7 mouse cellular contexts compared by ENCODE assay signal in the genomic region with DNA sequence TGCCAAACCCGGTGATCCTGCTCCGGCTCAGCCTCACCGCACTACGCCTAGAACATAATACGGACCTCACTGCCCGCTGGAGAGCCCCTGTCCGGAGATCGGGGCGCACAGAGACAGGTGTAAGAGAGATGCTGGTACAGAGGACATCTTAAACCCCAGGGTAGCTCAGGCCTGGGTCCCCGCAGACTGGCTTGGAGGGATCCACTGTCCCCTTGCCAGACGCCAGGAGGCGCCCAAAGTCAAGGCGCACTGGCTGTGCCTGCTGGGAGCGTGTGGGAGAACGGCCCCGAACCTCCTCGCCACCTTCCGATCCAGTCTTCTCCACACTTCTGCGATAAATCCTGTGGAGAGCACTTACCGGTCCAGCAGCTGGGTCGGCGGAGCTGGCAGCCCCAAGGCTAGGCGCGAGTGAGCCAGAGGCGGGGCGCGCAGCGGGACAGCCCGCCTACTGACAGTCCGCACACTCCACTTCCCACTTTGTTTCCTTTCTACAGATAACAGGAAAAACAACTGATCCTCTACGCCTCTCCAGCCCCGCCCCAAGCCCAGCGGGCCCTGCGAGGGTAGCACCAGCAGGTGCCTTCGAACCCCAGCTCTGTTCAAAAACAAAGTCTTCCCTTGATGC. TPM values are rescaled to one million over a fixed set of nuclear protein-coding genes. Genes with fewer than 3 reads are reported as not detected.
DNase-seq lines count a peak whose midpoint lies in the region; ATAC-seq and TF ChIP-seq lines count a peak whose summit lies in the region.

No protein-coding gene starts in this region.

- H3K9ac ChIP-seq in forebrain, embryonic 16.5 days (replicated peaks; ENCODE audit: low read depth, low read length): peak overlapping the region; percentile 64
- peak overlapping the region; percentile 55 for H3K9ac ChIP-seq in hindbrain, embryonic 11.5 days (ENCODE audit: low read depth, low read length)

- H3K27ac ChIP-seq in forebrain, embryonic 16.5 days (ENCODE audit: low read length): no peak overlapping the region
- no peak overlapping the region for H3K27ac ChIP-seq in hindbrain, embryonic 11.5 days (ENCODE audit: low read depth, low read length)
- peak overlapping the region; percentile 68 for H3K27ac ChIP-seq in limb, embryonic 10.5 days
- H3K27ac ChIP-seq in small intestine, adult 2 months (ENCODE audit: insufficient read depth, low read depth, low read length): peak overlapping the region; percentile 79

- peaks cover 14% of the 10 kb centered on the region for H3K4me1 ChIP-seq in forebrain, embryonic 16.5 days (replicated peaks; ENCODE audit: control insufficient read depth, insufficient read depth, low read length)
- H3K4me1 ChIP-seq in hindbrain, embryonic 11.5 days (replicated peaks; ENCODE audit: control insufficient read depth, insufficient read depth, low read length): no peaks in the 10 kb centered on the region
- H3K4me1 ChIP-seq in limb, embryonic 10.5 days: peaks cover 25% of the 10 kb centered on the region
- H3K4me1 ChIP-seq in small intestine, adult 2 months (ENCODE audit: control insufficient read depth, insufficient read depth, insufficient read length, low read length): peaks cover 6% of the 10 kb centered on the region

- peak overlapping the region; percentile 77 for H3K4me2 ChIP-seq in forebrain, embryonic 16.5 days (ENCODE audit: low read length)
- H3K4me2 ChIP-seq in hindbrain, embryonic 11.5 days (replicated peaks; ENCODE audit: low read depth, low read length): peak overlapping the region; percentile 64

- TF ChIP-seq CTCF in brain, embryonic 14.5 days (IDR thresholded peaks at IDR 0.05; ENCODE audit: borderline replicate concordance, extremely low read depth, insufficient read depth, insufficient read length): peak; percentile 63
- TF ChIP-seq CTCF in small intestine, adult 2 months (IDR thresholded peaks at IDR 0.05; ENCODE audit: extremely low read depth, insufficient read length, insufficient replicate concordance, low read depth, low read length): peak; percentile 57

- no peak for TF ChIP-seq POLR2A in brain, embryonic 14.5 days (IDR thresholded peaks at IDR 0.05; ENCODE audit: borderline replicate concordance, extremely low read depth, insufficient read depth, insufficient read length, poor library complexity, severe bottlenecking)
- 0 out of 2 replicates have a peak, but pooled peaks have one; percentile 3 for TF ChIP-seq POLR2A in small intestine, adult 2 months (IDR thresholded peaks at IDR 0.05; ENCODE audit: low read depth, low read length)

- peak overlapping the region; percentile 52 for H3K4me3 ChIP-seq in forebrain, embryonic 16.5 days (replicated peaks; ENCODE audit: low read length)
- peak overlapping the region; percentile 36 for H3K4me3 ChIP-seq in hindbrain, embryonic 11.5 days (ENCODE audit: low read depth, low read length)
- H3K4me3 ChIP-seq in limb, embryonic 10.5 days: peak overlapping the region; percentile 60
- H3K4me3 ChIP-seq in small intestine, adult 2 months (ENCODE audit: low read depth, low read length): peak overlapping the region; percentile 75

- 1% methylated on average over 35 of the region's 35 CpGs for WGBS in forebrain, embryonic 16.5 days
- WGBS in hindbrain, embryonic 11.5 days: 1% methylated on average over 35 of the region's 35 CpGs
- WGBS in limb, embryonic 10.5 days: 1% methylated on average over 35 of the region's 35 CpGs
- WGBS in small intestine, adult 2 months: 1% methylated on average over 35 of the region's 35 CpGs

- DNase-seq in MEL-GATA-1-ER (ENCODE audit: extremely low read depth, low read depth): peak; percentile 64
- DNase-seq in brain, embryonic 14.5 days (ENCODE audit: low read depth): peak; percentile 73
- peak; percentile 76 for DNase-seq in hindbrain, embryonic 11.5 days (ENCODE audit: low spot score)
- peak; percentile 81 for DNase-seq in limb, embryonic 10.5 days (ENCODE audit: low spot score)
- peak; percentile 65 for DNase-seq in mesoderm, embryonic 11.5 days (ENCODE audit: low read depth, low spot score)

- H3K27me3 ChIP-seq in forebrain, embryonic 16.5 days (replicated peaks; ENCODE audit: control insufficient read depth, insufficient read depth, low read length): peaks cover 8% of the 10 kb centered on the region
- peaks cover 15% of the 10 kb centered on the region for H3K27me3 ChIP-seq in hindbrain, embryonic 11.5 days (ENCODE audit: control insufficient read depth, insufficient read depth, low read length)
- H3K27me3 ChIP-seq in limb, embryonic 10.5 days (ENCODE audit: low read depth, poor library complexity, severe bottlenecking): peaks cover 52% of the 10 kb centered on the region
- no peaks in the 10 kb centered on the region for H3K27me3 ChIP-seq in small intestine, adult 2 months (ENCODE audit: control insufficient read depth, insufficient read depth, low read length)

- peak; percentile 90 for ATAC-seq in forebrain, embryonic 16.5 days
- ATAC-seq in hindbrain, embryonic 11.5 days (ENCODE audit: low FRiP score): peak; percentile 75

- no peaks in the 10 kb centered on the region for H3K36me3 ChIP-seq in forebrain, embryonic 16.5 days (ENCODE audit: control insufficient read depth, insufficient read depth)
- no peaks in the 10 kb centered on the region for H3K36me3 ChIP-seq in hindbrain, embryonic 11.5 days (ENCODE audit: control insufficient read depth, insufficient read depth, low read length)
- no peaks in the 10 kb centered on the region for H3K36me3 ChIP-seq in limb, embryonic 10.5 days
- no peaks in the 10 kb centered on the region for H3K36me3 ChIP-seq in small intestine, adult 2 months (ENCODE audit: control insufficient read depth, insufficient read depth, low read length)

- H3K9me3 ChIP-seq in forebrain, embryonic 16.5 days (ENCODE audit: control insufficient read depth, low read length): no peaks in the 10 kb centered on the region
- H3K9me3 ChIP-seq in hindbrain, embryonic 11.5 days (ENCODE audit: control insufficient read depth, low read length): no peaks in the 10 kb centered on the region
- H3K9me3 ChIP-seq in limb, embryonic 10.5 days (replicated peaks): no peaks in the 10 kb centered on the region

RNA-seq across cellular contexts. Expression of gene Pik3cd, which starts 4.1 kb away (rescaled TPM):
- polyA plus RNA-seq in brain, embryonic 14.5 days (2012; rRNA removed): 14.5 and 22.4 TPM in 2 replicates
- 19.5 and 21.0 TPM in 2 replicates for polyA plus RNA-seq in forebrain, embryonic 16.5 days (2015; fragmentation: Nextera tagmentation; extraction: Ambion mirVana)
- polyA plus RNA-seq in hindbrain, embryonic 11.5 days (2014; fragmentation: Nextera tagmentation; extraction: Ambion mirVana): 10.1 and 11.3 TPM in 2 replicates
- 2.7 and 3.4 TPM in 2 replicates for polyA plus RNA-seq in limb, embryonic 10.5 days (2016; fragmentation: Nextera tagmentation; extraction: Ambion mirVana)
- 7.0 and 11.7 TPM in 2 replicates for polyA plus RNA-seq in small intestine, adult 2 months (2012; rRNA removed)

RNA-seq across cellular contexts. Expression of gene Tmem201, which starts 39.5 kb away (rescaled TPM):
- polyA plus RNA-seq in brain, embryonic 14.5 days (2012; rRNA removed): 67.6 and 74.0 TPM in 2 replicates
- 37.3 and 43.5 TPM in 2 replicates for polyA plus RNA-seq in forebrain, embryonic 16.5 days (2015; fragmentation: Nextera tagmentation; extraction: Ambion mirVana)
- 17.9 and 19.3 TPM in 2 replicates for polyA plus RNA-seq in hindbrain, embryonic 11.5 days (2014; fragmentation: Nextera tagmentation; extraction: Ambion mirVana)
- polyA plus RNA-seq in limb, embryonic 10.5 days (2016; fragmentation: Nextera tagmentation; extraction: Ambion mirVana): 50.7 and 52.1 TPM in 2 replicates
- polyA plus RNA-seq in small intestine, adult 2 months (2012; rRNA removed): 14.5 and 19.7 TPM in 2 replicates

Comparison
In these comparisons a context has a peak if more than half of its experiments do, and no peak if none do; other contexts are left out.
1. H3K27ac ChIP-seq: peak in limb, embryonic 10.5 days (single experiment) and small intestine, adult 2 months (single experiment); none in forebrain, embryonic 16.5 days (single experiment) and hindbrain, embryonic 11.5 days (single experiment).
2. Peak in every context shown above with its lines, with median percentiles within 50 percentile points of each other: DNase-seq and H3K4me3 ChIP-seq.